Mouse (Mus musculus) right cerebral cortex, postnatal 10 days (tissue): ENCODE measurements around the gene Lgr5.
A peak's percentile ranks its signal among the peaks of the same experiment; 100 is the strongest.

ENCODE experiments used
- DNase-seq, 2 experiments: peaks; one replicate each; pipeline ENCODE4 v3.0.0; 2021; ENCODE audit warnings: low spot score in 2 of 2

Gene Lgr5

DNA sequence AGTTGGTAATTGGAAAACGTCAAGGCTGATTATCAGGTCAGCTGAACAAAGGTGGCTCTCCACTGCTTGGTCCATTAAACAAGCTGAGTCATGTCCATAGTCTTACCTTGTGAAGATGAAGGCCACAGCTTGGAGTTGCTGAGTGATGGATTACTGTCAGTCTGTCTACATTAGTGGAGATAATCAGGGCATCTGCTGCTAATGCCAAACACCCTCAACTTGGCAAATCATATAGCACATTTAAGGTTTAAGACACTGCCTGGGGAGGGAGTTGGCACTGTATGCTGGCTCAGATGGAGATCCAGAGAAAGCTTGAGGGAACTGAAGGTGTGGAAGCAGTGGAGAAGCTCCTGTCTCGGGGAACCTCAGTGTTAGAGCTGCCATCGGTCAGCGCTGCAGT lies 150.3 kb downstream of the Lgr5 start:
- DNase-seq, result no peak

GRCm38 (mm10) chr10:115425351-115425750 lies 162.2 kb downstream of the Lgr5 start:
- no peak for DNase-seq

GRCm38 (mm10) chr10:115421976-115422375 lies 165.6 kb downstream of the Lgr5 start:
- no peak for DNase-seq

- no peak for DNase-seq
These were observed 173.5 kb downstream of the Lgr5 start for GRCm38 (mm10) chr10:115414056-115414455.

GRCm38 (mm10) chr10:115413496-115413895 lies 174.1 kb downstream of the Lgr5 start:
- DNase-seq, result no peak

- peak; percentile 53 to 75 for DNase-seq
These were observed 181.2 kb downstream of the Lgr5 start for GRCm38 (mm10) chr10:115406393-115406792.
